ENCODE assay signal across 21 mouse cellular contexts in genomic region chr4:89440326-89440725, GRCm38 (mm10).
DNase-seq lines count a peak whose midpoint lies in the region; ATAC-seq and TF ChIP-seq lines count a peak whose summit lies in the region.
"Had no signal": no experiment of that assay in that cellular context is flagged by ENCODE, and none has a peak within 500 bp of the region (broad histone marks: within the 10 kb centered on the region; RNA-seq: fewer than 3 reads in every experiment).

No protein-coding gene starts in this region.

- no peaks in the 10 kb centered on the region for H3K27me3 ChIP-seq in heart, adult 2 months (ENCODE audit: control insufficient read depth, insufficient read depth, low read length)
- no peaks in the 10 kb centered on the region for H3K27me3 ChIP-seq in midbrain, embryonic 11.5 days (ENCODE audit: control insufficient read depth, insufficient read depth, low read length)
- no peaks in the 10 kb centered on the region for H3K27me3 ChIP-seq in midbrain, embryonic 10.5 days (ENCODE audit: low read depth, poor library complexity, severe bottlenecking)
- no peaks in the 10 kb centered on the region for H3K27me3 ChIP-seq in forebrain, embryonic 10.5 days (ENCODE audit: poor library complexity, severe bottlenecking)
- H3K27me3 ChIP-seq: forebrain, embryonic 12.5 days; forebrain, embryonic 15.5 days; hindbrain, embryonic 12.5 days; hindbrain, embryonic 15.5 days had no signal

- H3K79me2 ChIP-seq in heart, adult 2 months (replicated peaks; ENCODE audit: control insufficient read depth, insufficient read depth, low read length), result no peaks in the 10 kb centered on the region

- TF ChIP-seq CTCF in heart, adult 2 months (IDR thresholded peaks at IDR 0.05), result no peak
- no peak for TF ChIP-seq CTCF in embryonic fibroblast, embryonic 13.5 days (IDR thresholded peaks at IDR 0.05; ENCODE audit: borderline replicate concordance, insufficient read depth, low read length)
- no peak for TF ChIP-seq CTCF in layer of hippocampus, adult 2 months (conservative IDR thresholded peaks at IDR 0.05)

- WGBS in heart, adult 2 months, result 66% methylated on average over 4 of the region's 4 CpGs
- WGBS in midbrain, embryonic 11.5 days, result 71% methylated on average over 4 of the region's 4 CpGs
- WGBS in midbrain, embryonic 10.5 days, result 81% methylated on average over 4 of the region's 4 CpGs
- 83% methylated on average over 4 of the region's 4 CpGs for WGBS in forebrain, embryonic 10.5 days

- H3K4me3 ChIP-seq in heart, adult 2 months, result no peak overlapping the region
- no peak overlapping the region for H3K4me3 ChIP-seq in midbrain, embryonic 11.5 days (ENCODE audit: low read depth, low read length)
- H3K4me3 ChIP-seq in midbrain, embryonic 10.5 days, result no peak overlapping the region
- H3K4me3 ChIP-seq in embryonic fibroblast, embryonic 13.5 days (ENCODE audit: insufficient read depth, low read length), result no peak overlapping the region
- no peak overlapping the region for H3K4me3 ChIP-seq in layer of hippocampus, adult 2 months
- H3K4me3 ChIP-seq in forebrain, embryonic 10.5 days, result no peak overlapping the region
- H3K4me3 ChIP-seq: forebrain, embryonic 12.5 days; forebrain, embryonic 15.5 days; hindbrain, embryonic 12.5 days; hindbrain, embryonic 15.5 days had no signal

- H3K4me2 ChIP-seq in midbrain, embryonic 11.5 days, result no peak overlapping the region
- H3K4me2 ChIP-seq: forebrain, embryonic 12.5 days; forebrain, embryonic 15.5 days; heart, embryonic 11.5 days; hindbrain, embryonic 12.5 days; hindbrain, embryonic 15.5 days had no signal

- peaks cover 3% of the 10 kb centered on the region; the same call in 1 of the 2 replicates for H3K4me1 ChIP-seq in heart, adult 2 months (ENCODE audit: control insufficient read depth, insufficient read depth, low read length)
- H3K4me1 ChIP-seq in midbrain, embryonic 11.5 days (ENCODE audit: control insufficient read depth, insufficient read depth, low read length), result no peaks in the 10 kb centered on the region
- no peaks in the 10 kb centered on the region for H3K4me1 ChIP-seq in midbrain, embryonic 10.5 days
- peaks cover 18% of the 10 kb centered on the region for H3K4me1 ChIP-seq in embryonic fibroblast, embryonic 13.5 days (ENCODE audit: control insufficient read depth, insufficient read depth, low read length)
- H3K4me1 ChIP-seq in forebrain, embryonic 10.5 days, result no peaks in the 10 kb centered on the region
- H3K4me1 ChIP-seq: forebrain, embryonic 12.5 days; forebrain, embryonic 15.5 days; hindbrain, embryonic 12.5 days; hindbrain, embryonic 15.5 days had no signal

- no peak overlapping the region for H3K27ac ChIP-seq in heart, adult 2 months
- no peak overlapping the region for H3K27ac ChIP-seq in midbrain, embryonic 11.5 days (ENCODE audit: low read depth, low read length)
- no peak overlapping the region for H3K27ac ChIP-seq in midbrain, embryonic 10.5 days (replicated peaks)
- peak overlapping the region; percentile 99 for H3K27ac ChIP-seq in embryonic fibroblast, embryonic 13.5 days (ENCODE audit: insufficient read depth, low read length)
- H3K27ac ChIP-seq in layer of hippocampus, adult 2 months, result no peak overlapping the region
- H3K27ac ChIP-seq in forebrain, embryonic 10.5 days, result no peak overlapping the region
- H3K27ac ChIP-seq: forebrain, embryonic 12.5 days; forebrain, embryonic 15.5 days; hindbrain, embryonic 12.5 days; hindbrain, embryonic 15.5 days had no signal

- no peaks in the 10 kb centered on the region for H3K36me3 ChIP-seq in heart, adult 2 months (ENCODE audit: control insufficient read depth, insufficient read depth, low read length)
- no peaks in the 10 kb centered on the region for H3K36me3 ChIP-seq in midbrain, embryonic 11.5 days (ENCODE audit: control insufficient read depth, insufficient read depth, low read length)
- no peaks in the 10 kb centered on the region for H3K36me3 ChIP-seq in midbrain, embryonic 10.5 days
- H3K36me3 ChIP-seq in forebrain, embryonic 10.5 days (replicated peaks), result no peaks in the 10 kb centered on the region
- H3K36me3 ChIP-seq: forebrain, embryonic 12.5 days; forebrain, embryonic 15.5 days; hindbrain, embryonic 12.5 days; hindbrain, embryonic 15.5 days had no signal

- peak; percentile 19 for DNase-seq in heart, adult 11 months
- DNase-seq in heart, adult 2 months, result no peak
- DNase-seq in midbrain, embryonic 11.5 days (ENCODE audit: low spot score, missing footprints), result peak; percentile 59
- no peak for DNase-seq in midbrain, embryonic 10.5 days (ENCODE audit: low spot score)
- DNase-seq in NIH3T3 (ENCODE audit: low read depth), result peak; percentile 90
- DNase-seq in layer of hippocampus, adult 2 months (ENCODE audit: low spot score in 2 of 2), result no peak
- DNase-seq in forebrain, embryonic 10.5 days (ENCODE audit: extremely low spot score, low spot score), result no peak
- DNase-seq: adrenal gland, postnatal 25 days; cerebellum, adult 11-12 months; cerebellum, adult 8-10 months; cerebellum, postnatal 10 days; cerebellum, postnatal 36 days; gastrocnemius, postnatal 25 days; kidney, adult 11 months had no signal

- no peak overlapping the region for H3K9ac ChIP-seq in heart, adult 2 months (ENCODE audit: low read depth, low read length)
- H3K9ac ChIP-seq in midbrain, embryonic 11.5 days (ENCODE audit: low read length), result no peak overlapping the region
- H3K9ac ChIP-seq: forebrain, embryonic 12.5 days; forebrain, embryonic 15.5 days; hindbrain, embryonic 12.5 days; hindbrain, embryonic 15.5 days had no signal

- ATAC-seq in midbrain, embryonic 11.5 days (ENCODE audit: low FRiP score), result no peak
- ATAC-seq: activated CD4-positive, CD25-positive, alpha-beta regulatory T cell, adult 4 months; forebrain, embryonic 15.5 days had no signal

- intact Hi-C loops in heart, adult 2 months (cut with DNase I), result loop anchor here (10.0 kb wide), 1 partner anchor 296 kb away; no protein-coding TSS in a partner anchor

- no peak for TF ChIP-seq POLR2A in heart, adult 2 months (IDR thresholded peaks at IDR 0.05; ENCODE audit: insufficient read depth, low read depth, low read length)
- TF ChIP-seq POLR2A in embryonic fibroblast, embryonic 13.5 days (IDR thresholded peaks at IDR 0.05; ENCODE audit: low read depth, low read length), result no peak

- no peaks in the 10 kb centered on the region for H3K9me3 ChIP-seq in midbrain, embryonic 11.5 days (ENCODE audit: control insufficient read depth, low read length)
- no peaks in the 10 kb centered on the region for H3K9me3 ChIP-seq in midbrain, embryonic 10.5 days (replicated peaks)
- no peaks in the 10 kb centered on the region for H3K9me3 ChIP-seq in forebrain, embryonic 10.5 days
- H3K9me3 ChIP-seq: forebrain, embryonic 12.5 days; forebrain, embryonic 15.5 days; hindbrain, embryonic 12.5 days; hindbrain, embryonic 15.5 days had no signal

- TF ChIP-seq EP300 in heart, adult 2 months (IDR thresholded peaks at IDR 0.05; ENCODE audit: insufficient read depth, low read depth, low read length), result no peak

Comparison
In these comparisons a context has a peak if more than half of its experiments do, and no peak if none do; other contexts are left out.
1. DNase-seq: peak in heart, adult 11 months (single experiment), midbrain, embryonic 11.5 days (single experiment) and NIH3T3 (single experiment); none in heart, adult 2 months (0 of 2), midbrain, embryonic 10.5 days (single experiment), layer of hippocampus, adult 2 months (0 of 2) and forebrain, embryonic 10.5 days (single experiment).